Mouse (Mus musculus): Measurements from ENCODE around the gene Nutf2.

DNA sequence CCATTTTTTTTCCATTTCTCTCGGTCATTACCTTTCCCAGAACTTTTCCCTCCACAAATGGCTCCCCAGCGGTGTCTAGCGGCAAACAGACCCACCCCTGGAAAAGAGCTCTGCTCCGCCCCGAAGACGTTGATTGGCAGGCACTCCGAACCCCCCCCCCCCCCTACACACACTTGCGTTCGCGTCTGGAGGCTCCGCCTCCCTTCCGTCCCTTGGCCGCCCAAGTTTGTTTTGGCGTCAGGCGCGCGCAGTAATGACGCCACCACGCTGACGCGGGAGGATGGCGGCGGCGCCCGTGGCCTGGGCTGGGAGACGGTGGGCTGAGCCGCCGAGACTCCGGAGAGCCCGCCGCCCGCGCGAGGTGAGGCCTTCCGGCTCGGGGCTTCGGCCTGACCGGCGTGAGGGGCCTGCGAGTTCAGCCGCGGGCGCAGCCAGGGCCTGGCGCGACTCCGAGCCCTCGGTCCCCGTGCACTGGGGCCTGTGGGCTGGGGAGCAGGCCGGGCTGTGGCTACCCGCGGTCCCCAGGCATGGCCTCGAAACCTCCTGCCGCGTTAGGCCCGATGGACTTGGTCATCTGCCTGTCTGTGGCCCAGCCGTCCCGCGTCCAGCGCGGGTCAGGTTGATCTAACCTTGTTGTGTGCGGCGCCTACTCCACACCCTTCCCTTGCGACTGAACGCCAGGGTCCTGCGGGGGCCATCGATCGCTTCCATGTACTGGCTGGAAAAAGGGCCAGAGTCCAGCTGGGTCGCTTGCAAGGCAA lies 40.0 kb downstream of the Nutf2 start, which contains the start of gene Pskh1:
- TF ChIP-seq GATA1 (IDR thresholded peaks at IDR 0.05; ENCODE audit: borderline replicate concordance, low read length) (no peak), FLI1 (IDR thresholded peaks at IDR 0.05; ENCODE audit: low read length) (no peak)
